Mouse (Mus musculus): ENCODE measurements around the gene Cfap36. TPM values are rescaled to one million over a fixed set of nuclear protein-coding genes. Genes with fewer than 3 reads are reported as not detected.

The Cfap36 gene
- 49.1 and 51.7 TPM in 2 replicates for total RNA-seq (2014; fragmentation: Nextera tagmentation)
- total RNA-seq (2017) = 61.6 and 70.4 TPM in 2 replicates
- 32.9 and 36.1 TPM in 2 replicates for polyA plus RNA-seq (2012)

DNA sequence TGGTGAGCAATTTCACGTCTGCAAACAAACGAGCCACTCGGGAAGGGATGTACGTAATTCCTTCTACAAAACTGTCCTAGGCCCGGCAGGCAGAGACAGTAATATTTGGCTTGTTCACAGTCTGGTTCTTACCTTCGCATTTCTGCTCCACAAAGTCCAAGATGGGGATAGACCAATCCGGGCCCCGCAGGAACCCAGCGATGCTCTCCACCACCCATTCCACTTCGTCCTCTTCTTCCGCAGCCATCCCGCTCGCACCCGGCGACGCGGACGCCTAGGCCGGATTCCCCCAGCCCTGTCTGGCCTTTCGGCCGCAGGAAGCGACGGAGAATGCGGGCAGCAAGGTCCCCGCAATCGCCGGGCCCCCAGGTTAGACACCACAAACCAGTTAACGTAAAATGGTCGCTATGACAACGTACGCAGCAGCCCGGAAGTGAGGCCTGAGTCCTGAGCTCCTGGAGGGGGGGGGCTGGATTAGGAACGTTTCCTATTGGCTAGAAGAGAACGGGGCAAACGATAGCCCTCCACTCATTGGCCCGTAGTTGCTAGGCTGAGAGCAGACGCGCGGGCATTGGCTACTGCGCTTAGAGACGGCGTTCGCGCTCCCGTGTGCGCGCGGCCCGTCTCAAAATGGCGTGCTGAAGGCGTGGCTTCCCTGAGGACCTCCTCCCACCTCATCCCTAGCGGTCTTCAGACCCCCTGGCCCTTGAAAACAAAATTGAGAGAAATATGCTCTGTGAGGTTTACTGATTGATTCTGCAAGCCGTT lies at the start of gene Cfap36:
Cfap36 (minus strand) TSS at position 527 of the 768 bp plus-strand sequence.
- Histone ChIP-seq H3K4me1 (ENCODE audit: insufficient read depth, low read depth, low read length) (peaks cover 18% of the 10 kb centered on the region), H3K27me3 (ENCODE audit: insufficient read depth, low read length) (no peaks in the 10 kb centered on the region), H3K36me3 (replicated peaks) (peaks cover 22% of the 10 kb centered on the region), H3K9me3 (replicated peaks) (no peaks in the 10 kb centered on the region), H3K4me3 (ENCODE audit: low read depth, low read length) (peak within 1 kb of the TSS; percentile 90)
- TF ChIP-seq POLR2AphosphoS5 (IDR thresholded peaks at IDR 0.05; ENCODE audit: insufficient replicate concordance, low read depth, low read length) (no peak), GATA2 (IDR thresholded peaks at IDR 0.05; ENCODE audit: borderline replicate concordance, low read depth, low read length) (no peak), TAL1 (conservative IDR thresholded peaks at IDR 0.05; ENCODE audit: low read depth, low read length) (no peak), CTCF (IDR thresholded peaks at IDR 0.05; ENCODE audit: low read depth, low read length) (no peak), GATA1 (IDR thresholded peaks at IDR 0.05; ENCODE audit: borderline replicate concordance, low read length) (no peak)
- peak; percentile 99 for ATAC-seq (ENCODE audit: extremely low read depth, insufficient number of reproducible peaks, low FRiP score, poor library complexity, severe bottlenecking)
- peak; percentile 98 for DNase-seq (ENCODE audit: low spot score)

DNA sequence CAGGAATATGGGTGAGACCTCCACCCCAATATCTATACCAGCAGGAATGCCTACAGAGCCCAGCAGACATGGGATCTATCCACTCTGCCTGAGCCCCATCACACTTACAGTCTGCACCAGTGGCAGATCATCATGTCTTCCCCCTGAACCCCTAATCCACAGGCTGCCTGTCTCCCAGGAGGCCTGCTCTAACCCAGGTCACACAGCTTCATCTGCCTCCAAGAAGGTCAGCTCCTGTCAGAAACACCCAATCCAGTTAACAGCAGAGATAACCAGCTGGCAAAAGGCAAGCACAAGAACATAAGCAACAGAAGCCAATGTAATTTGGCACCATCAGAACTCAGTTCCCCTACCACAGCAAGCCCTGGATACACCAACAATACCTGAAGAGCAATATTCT lies 40.1 kb upstream of the Cfap36 start:
- Histone ChIP-seq H3K36me3 (replicated peaks) (no peaks in the 10 kb centered on the region), H3K4me3 (ENCODE audit: low read depth, low read length) (no peak overlapping the region), H3K4me1 (ENCODE audit: insufficient read depth, low read depth, low read length) (no peaks in the 10 kb centered on the region), H3K27me3 (ENCODE audit: insufficient read depth, low read length) (peaks cover 5% of the 10 kb centered on the region), H3K9me3 (replicated peaks) (no peaks in the 10 kb centered on the region)
- TF ChIP-seq POLR2AphosphoS5 (IDR thresholded peaks at IDR 0.05; ENCODE audit: insufficient replicate concordance, low read depth, low read length) (no peak), GATA1 (IDR thresholded peaks at IDR 0.05; ENCODE audit: borderline replicate concordance, low read length) (no peak), TAL1 (conservative IDR thresholded peaks at IDR 0.05; ENCODE audit: low read depth, low read length) (no peak), CTCF (IDR thresholded peaks at IDR 0.05; ENCODE audit: low read depth, low read length) (no peak), GATA2 (IDR thresholded peaks at IDR 0.05; ENCODE audit: borderline replicate concordance, low read depth, low read length) (no peak)
- no peak for DNase-seq (ENCODE audit: low spot score)
- no peak for ATAC-seq (ENCODE audit: extremely low read depth, insufficient number of reproducible peaks, low FRiP score, poor library complexity, severe bottlenecking)

DNA sequence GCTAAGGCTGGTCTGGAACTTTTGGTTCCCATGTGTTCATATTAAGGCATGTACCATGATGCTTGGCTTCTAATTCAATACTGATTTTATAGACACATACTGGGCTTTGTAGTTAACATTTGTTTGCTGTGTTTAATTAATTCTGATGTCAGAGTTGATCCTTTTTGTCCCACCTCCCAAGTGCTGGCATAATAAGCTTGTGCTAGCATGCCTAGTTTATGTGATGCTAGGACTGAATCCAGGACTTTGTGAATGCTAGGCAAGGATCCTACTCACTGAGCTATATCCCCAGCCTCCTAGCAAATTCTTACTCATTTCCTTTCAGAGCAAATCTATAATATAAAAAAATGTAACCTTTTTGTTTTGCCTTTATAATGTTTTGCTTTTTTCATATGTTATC lies 38.8 kb upstream of the Cfap36 start:
- TF ChIP-seq POLR2AphosphoS5 (IDR thresholded peaks at IDR 0.05; ENCODE audit: insufficient replicate concordance, low read depth, low read length) = no peak
- TF ChIP-seq CTCF (IDR thresholded peaks at IDR 0.05; ENCODE audit: low read depth, low read length) = no peak
- no peak for TF ChIP-seq GATA2 (IDR thresholded peaks at IDR 0.05; ENCODE audit: borderline replicate concordance, low read depth, low read length)
- TF ChIP-seq TAL1 (conservative IDR thresholded peaks at IDR 0.05; ENCODE audit: low read depth, low read length) = no peak
- no peak for TF ChIP-seq GATA1 (IDR thresholded peaks at IDR 0.05; ENCODE audit: borderline replicate concordance, low read length)
- DNase-seq (ENCODE audit: low spot score) (no peak), ATAC-seq (ENCODE audit: extremely low read depth, insufficient number of reproducible peaks, low FRiP score, poor library complexity, severe bottlenecking) (no peak)

DNA sequence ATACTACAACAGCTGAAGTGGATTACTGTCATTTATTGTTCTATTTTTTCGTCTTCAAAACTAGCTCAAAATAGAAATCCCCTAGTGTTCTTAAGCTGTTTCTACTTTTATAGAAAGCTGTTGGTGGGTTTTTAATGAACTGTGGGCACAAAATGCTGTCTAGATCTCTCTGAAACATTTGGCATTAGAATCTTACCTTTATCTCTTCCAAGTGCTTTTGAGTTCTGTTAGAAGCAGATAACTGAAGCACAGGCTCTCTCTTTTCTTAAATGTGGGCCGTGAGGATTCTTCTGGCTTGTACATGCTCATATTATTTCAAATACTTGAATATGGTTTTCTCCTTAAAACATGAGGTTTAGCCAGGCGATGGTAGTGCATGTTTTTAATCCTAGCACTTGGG lies 27.5 kb upstream of the Cfap36 start:
- Histone ChIP-seq H3K27me3 (ENCODE audit: insufficient read depth, low read length) (no peaks in the 10 kb centered on the region), H3K36me3 (replicated peaks) (no peaks in the 10 kb centered on the region), H3K9me3 (replicated peaks) (no peaks in the 10 kb centered on the region), H3K4me1 (ENCODE audit: insufficient read depth, low read depth, low read length) (no peaks in the 10 kb centered on the region), H3K4me3 (ENCODE audit: low read depth, low read length) (no peak overlapping the region)
- no peak for ATAC-seq (ENCODE audit: extremely low read depth, insufficient number of reproducible peaks, low FRiP score, poor library complexity, severe bottlenecking)
- no peak for TF ChIP-seq CTCF (IDR thresholded peaks at IDR 0.05; ENCODE audit: low read depth, low read length)
- no peak for TF ChIP-seq GATA1 (IDR thresholded peaks at IDR 0.05; ENCODE audit: borderline replicate concordance, low read length)
- no peak for TF ChIP-seq POLR2AphosphoS5 (IDR thresholded peaks at IDR 0.05; ENCODE audit: insufficient replicate concordance, low read depth, low read length)
- TF ChIP-seq TAL1 (conservative IDR thresholded peaks at IDR 0.05; ENCODE audit: low read depth, low read length) = no peak
- no peak for TF ChIP-seq GATA2 (IDR thresholded peaks at IDR 0.05; ENCODE audit: borderline replicate concordance, low read depth, low read length)
- DNase-seq (ENCODE audit: low spot score) = no peak

More for the DNA sequence above, 38.8 kb upstream of the Cfap36 start:
- H3K9me3 ChIP-seq (replicated peaks) = no peaks in the 10 kb centered on the region
- peaks cover 5% of the 10 kb centered on the region for H3K27me3 ChIP-seq (ENCODE audit: insufficient read depth, low read length)
- no peaks in the 10 kb centered on the region for H3K36me3 ChIP-seq (replicated peaks)
- no peaks in the 10 kb centered on the region for H3K4me1 ChIP-seq (ENCODE audit: insufficient read depth, low read depth, low read length)
- no peak overlapping the region for H3K4me3 ChIP-seq (ENCODE audit: low read depth, low read length)

DNA sequence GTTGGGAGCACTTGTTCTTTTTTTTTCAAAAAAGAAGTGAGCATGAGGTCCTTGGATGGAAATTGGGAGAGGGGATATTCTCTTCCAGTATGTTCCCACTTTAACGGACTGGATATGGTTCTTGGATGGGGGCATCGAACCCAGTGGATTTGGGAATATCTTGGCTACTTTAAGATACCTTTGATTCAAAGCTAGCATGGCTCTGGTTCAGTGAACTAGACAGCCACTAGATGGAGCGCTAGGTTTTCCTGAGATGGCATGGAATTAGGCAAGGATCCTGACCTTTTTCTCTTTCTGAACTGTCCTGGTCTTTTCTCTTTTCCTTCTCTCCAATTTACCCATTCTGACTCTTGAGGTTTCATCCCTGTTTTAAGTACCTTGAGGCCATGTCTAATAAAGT lies 20.6 kb upstream of the Cfap36 start:
- H3K4me3 ChIP-seq (ENCODE audit: low read depth, low read length) = no peak overlapping the region
- TF ChIP-seq GATA2 (IDR thresholded peaks at IDR 0.05; ENCODE audit: borderline replicate concordance, low read depth, low read length) (no peak), TAL1 (conservative IDR thresholded peaks at IDR 0.05; ENCODE audit: low read depth, low read length) (no peak), GATA1 (IDR thresholded peaks at IDR 0.05; ENCODE audit: borderline replicate concordance, low read length) (no peak), POLR2AphosphoS5 (IDR thresholded peaks at IDR 0.05; ENCODE audit: insufficient replicate concordance, low read depth, low read length) (no peak), CTCF (IDR thresholded peaks at IDR 0.05; ENCODE audit: low read depth, low read length) (no peak)
- H3K9me3 ChIP-seq (replicated peaks) = no peaks in the 10 kb centered on the region
- ATAC-seq (ENCODE audit: extremely low read depth, insufficient number of reproducible peaks, low FRiP score, poor library complexity, severe bottlenecking) (peak; percentile 28; the same call in 1 of the 2 replicates), DNase-seq (ENCODE audit: low spot score) (peak; percentile 6)
- no peaks in the 10 kb centered on the region; the same call in 1 of the 2 replicates for H3K27me3 ChIP-seq (ENCODE audit: insufficient read depth, low read length)
- H3K36me3 ChIP-seq (replicated peaks) = no peaks in the 10 kb centered on the region
- H3K4me1 ChIP-seq (ENCODE audit: insufficient read depth, low read depth, low read length) = no peaks in the 10 kb centered on the region

DNA sequence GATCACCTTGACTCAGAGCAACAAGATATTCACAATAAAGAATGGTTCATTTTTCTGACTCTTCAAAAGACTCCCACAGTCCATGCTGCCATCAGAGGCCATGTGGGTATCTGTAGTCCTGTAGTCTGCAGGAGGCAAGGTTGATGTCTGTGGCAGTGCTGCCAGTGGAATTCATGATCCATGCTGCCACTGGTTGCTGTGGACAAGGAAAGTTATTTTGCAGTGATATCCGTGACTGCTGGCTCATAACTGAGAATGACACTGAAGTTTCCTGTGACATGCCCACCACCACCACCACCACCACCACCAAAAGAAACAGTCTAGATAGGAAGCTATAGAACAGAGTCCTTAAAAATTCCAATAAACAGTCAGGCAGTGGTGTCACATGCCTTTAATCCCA lies 7.4 kb upstream of the Cfap36 start:
- H3K4me1 ChIP-seq (ENCODE audit: insufficient read depth, low read depth, low read length) = peaks cover 25% of the 10 kb centered on the region
- DNase-seq (ENCODE audit: low spot score) = no peak
- H3K36me3 ChIP-seq (replicated peaks) = no peaks in the 10 kb centered on the region
- no peak overlapping the region for H3K4me3 ChIP-seq (ENCODE audit: low read depth, low read length)
- TF ChIP-seq CTCF (IDR thresholded peaks at IDR 0.05; ENCODE audit: low read depth, low read length) (no peak), POLR2AphosphoS5 (IDR thresholded peaks at IDR 0.05; ENCODE audit: insufficient replicate concordance, low read depth, low read length) (no peak), GATA2 (IDR thresholded peaks at IDR 0.05; ENCODE audit: borderline replicate concordance, low read depth, low read length) (no peak), TAL1 (conservative IDR thresholded peaks at IDR 0.05; ENCODE audit: low read depth, low read length) (no peak), GATA1 (IDR thresholded peaks at IDR 0.05; ENCODE audit: borderline replicate concordance, low read length) (no peak)
- H3K27me3 ChIP-seq (ENCODE audit: insufficient read depth, low read length) = no peaks in the 10 kb centered on the region
- H3K9me3 ChIP-seq (replicated peaks) = no peaks in the 10 kb centered on the region
- no peak for ATAC-seq (ENCODE audit: extremely low read depth, insufficient number of reproducible peaks, low FRiP score, poor library complexity, severe bottlenecking)

Data from G1E (cell line).